Mouse (Mus musculus): ENCODE results near the gene Strn3.
"Not testable (repeated sequence)": the region's sequence is repeated elsewhere in the genome, so short reads cannot be mapped to it uniquely, and the experiment has no call there.

Gene Strn3

DNA sequence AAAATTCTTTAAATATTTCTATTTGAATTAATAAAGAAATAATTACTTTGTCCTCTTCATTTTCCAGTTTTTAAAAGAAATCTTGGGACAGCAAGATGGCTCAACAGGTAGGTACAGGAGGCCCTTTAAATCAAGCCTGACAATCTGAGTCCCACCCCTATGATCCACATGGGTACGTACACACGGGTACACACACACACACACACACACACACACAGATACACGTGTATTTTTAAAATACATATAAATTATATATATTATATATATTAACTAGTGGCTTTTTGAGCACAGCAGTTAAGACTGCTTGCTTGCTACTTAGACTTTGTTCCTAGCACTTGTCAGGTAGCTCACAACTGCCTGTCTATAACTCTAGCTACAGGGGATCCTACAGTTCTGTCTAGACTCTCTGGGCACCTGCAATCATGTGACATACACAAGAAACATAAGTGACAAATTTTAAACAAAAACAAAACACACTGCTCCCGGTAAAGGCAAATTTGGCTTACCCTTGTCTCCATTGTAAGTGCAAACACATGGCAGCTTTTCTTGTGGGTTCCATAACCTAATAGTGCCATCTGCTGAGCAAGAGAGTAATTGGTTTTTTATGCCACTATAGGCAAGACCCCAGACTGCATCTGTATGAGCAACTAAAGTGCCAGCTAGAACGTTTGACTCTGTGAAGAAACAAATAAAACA, 68.9 kb downstream of the Strn3 start:
- no peak for ATAC-seq (ENCODE audit: insufficient number of reproducible peaks, low FRiP score, low TSS enrichment)

DNA sequence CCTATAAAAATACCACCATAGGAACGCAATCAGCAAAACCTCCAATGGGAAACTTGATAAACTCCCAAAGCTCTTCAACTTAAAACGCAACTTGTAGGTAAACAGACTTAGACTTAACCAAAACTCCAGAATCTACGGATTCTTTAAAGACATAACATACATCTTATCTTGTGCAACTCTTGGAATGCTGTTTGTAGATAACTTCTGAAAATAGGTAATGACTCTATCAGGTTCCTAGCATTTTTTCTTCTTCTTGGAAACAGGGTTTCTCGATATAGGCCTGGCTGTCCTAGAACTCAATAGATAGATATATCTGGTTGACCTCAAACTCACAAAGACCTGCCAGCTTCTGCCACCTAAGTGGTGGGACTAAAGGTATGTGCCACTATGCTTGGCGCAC, 70.5 kb downstream of the Strn3 start:
- ATAC-seq (ENCODE audit: insufficient number of reproducible peaks, low FRiP score, low TSS enrichment), result no peak

- no peak for ATAC-seq (ENCODE audit: insufficient number of reproducible peaks, low FRiP score, low TSS enrichment)
Measured at GRCm38 (mm10) chr12:51620572-51620971, 71.1 kb downstream of the Strn3 start.

- no peak for ATAC-seq (ENCODE audit: insufficient number of reproducible peaks, low FRiP score, low TSS enrichment)
Measured at GRCm38 (mm10) chr12:51612361-51612760, 79.3 kb downstream of the Strn3 start.

GRCm38 (mm10) chr12:51606138-51606537, 85.6 kb downstream of the Strn3 start:
- ATAC-seq (ENCODE audit: insufficient number of reproducible peaks, low FRiP score, low TSS enrichment), result no peak

- no peak for ATAC-seq (ENCODE audit: insufficient number of reproducible peaks, low FRiP score, low TSS enrichment)
Measured at GRCm38 (mm10) chr12:51603306-51603705, 88.4 kb downstream of the Strn3 start.

GRCm38 (mm10) chr12:51594030-51594470, 97.6 kb downstream of the Strn3 start:
- ATAC-seq (ENCODE audit: insufficient number of reproducible peaks, low FRiP score, low TSS enrichment), result no peak

GRCm38 (mm10) chr12:51593229-51594029, 98.3 kb downstream of the Strn3 start, which contains the start of gene Coch:
TSS of gene Coch (plus strand) at chr12:51593341.
- ATAC-seq (ENCODE audit: insufficient number of reproducible peaks, low FRiP score, low TSS enrichment), result peak; percentile 54; the same call in 1 of the 2 replicates

DNA sequence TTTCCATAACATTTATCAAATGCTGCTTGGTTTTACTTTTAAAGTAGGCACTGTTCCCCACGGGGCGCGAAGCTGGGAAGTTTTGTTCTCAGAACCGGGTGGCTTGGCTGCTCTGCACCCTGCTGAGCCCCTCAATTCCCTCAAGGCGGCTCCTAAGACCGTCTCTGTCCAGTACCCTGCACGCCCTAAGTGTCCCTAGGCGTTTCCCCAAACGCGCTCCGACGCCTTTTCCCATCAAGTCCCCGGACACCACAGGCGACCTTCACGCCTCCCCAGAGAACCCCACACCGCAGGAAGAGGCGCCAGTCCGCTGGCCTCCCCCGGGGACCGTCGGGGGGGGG, 98.8 kb downstream of the Strn3 start:
- ATAC-seq (ENCODE audit: insufficient number of reproducible peaks, low FRiP score, low TSS enrichment), result no peak

DNA sequence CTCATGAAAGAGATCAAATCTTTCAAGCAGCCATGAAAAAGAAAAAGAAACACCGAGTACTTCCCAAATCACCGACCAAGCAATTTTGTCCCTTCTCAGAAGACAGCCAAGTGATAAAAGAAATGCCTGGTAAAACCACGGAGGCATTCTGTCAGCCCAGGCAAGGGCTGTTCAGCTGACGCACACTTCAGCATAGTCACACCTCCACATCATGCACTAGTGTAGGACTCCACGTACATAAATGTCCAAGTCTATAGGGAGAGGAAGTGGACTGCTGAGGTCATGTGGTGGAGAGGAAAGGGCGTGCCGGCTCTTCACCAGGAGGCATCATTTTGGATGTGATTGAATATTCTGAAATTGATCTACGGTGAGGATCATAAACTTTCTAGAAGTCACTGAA, 99.8 kb downstream of the Strn3 start:
- ATAC-seq (ENCODE audit: insufficient number of reproducible peaks, low FRiP score, low TSS enrichment), result no peak

GRCm38 (mm10) chr12:51589263-51589662, 102.4 kb downstream of the Strn3 start:
- no peak for ATAC-seq (ENCODE audit: insufficient number of reproducible peaks, low FRiP score, low TSS enrichment)

GRCm38 (mm10) chr12:51577816-51578215, 113.9 kb downstream of the Strn3 start:
- not testable (repeated sequence) for ATAC-seq (ENCODE audit: insufficient number of reproducible peaks, low FRiP score, low TSS enrichment)

- no peak for ATAC-seq (ENCODE audit: insufficient number of reproducible peaks, low FRiP score, low TSS enrichment)
Measured at GRCm38 (mm10) chr12:51572651-51573050, 119.0 kb downstream of the Strn3 start.

DNA sequence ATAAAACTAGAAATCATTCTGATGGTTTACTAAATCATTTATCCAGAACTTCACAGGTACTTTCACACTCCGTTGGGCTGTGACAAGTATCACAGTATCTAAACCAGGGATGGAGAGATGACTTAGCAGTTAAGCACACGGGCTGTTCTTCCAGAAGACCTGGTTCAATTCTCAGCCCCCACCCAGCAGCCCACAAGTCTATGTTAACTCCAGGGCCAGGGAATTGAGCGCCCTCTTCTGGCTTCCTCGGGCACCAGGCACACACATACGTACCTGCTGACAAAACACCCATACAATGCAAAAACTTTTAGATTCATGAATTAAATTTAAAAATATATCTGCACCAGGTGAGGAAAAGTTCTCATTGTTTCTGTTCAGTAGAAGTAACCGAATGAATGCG, 121.8 kb downstream of the Strn3 start:
- no peak for ATAC-seq (ENCODE audit: insufficient number of reproducible peaks, low FRiP score, low TSS enrichment)

GRCm38 (mm10) chr12:51569472-51569871, 122.2 kb downstream of the Strn3 start:
- no peak for ATAC-seq (ENCODE audit: insufficient number of reproducible peaks, low FRiP score, low TSS enrichment)

GRCm38 (mm10) chr12:51567225-51567624, 124.5 kb downstream of the Strn3 start:
- no peak for ATAC-seq (ENCODE audit: insufficient number of reproducible peaks, low FRiP score, low TSS enrichment)

GRCm38 (mm10) chr12:51561416-51561815, 130.3 kb downstream of the Strn3 start:
- ATAC-seq (ENCODE audit: insufficient number of reproducible peaks, low FRiP score, low TSS enrichment), result no peak

Measured in cerebellum, adult (tissue).